Mouse (Mus musculus): ENCODE measurements around the gene Heyl. TPM values are rescaled to one million over a fixed set of nuclear protein-coding genes. Genes with fewer than 3 reads are reported as not detected.

The Heyl gene
- polyA plus RNA-seq (2012; rRNA removed) = 2.0 and 3.3 TPM in 2 replicates

GRCm38 (mm10) chr4:123233492-123234084 lies at the start of gene Heyl:
TSS of gene Heyl (plus strand) at chr4:123233556.
- no peak for DNase-seq (ENCODE audit: low spot score)

- no peak for DNase-seq (ENCODE audit: low spot score)
These were observed 48.5 kb upstream of the Heyl start for GRCm38 (mm10) chr4:123184816-123185215.

- no peak for DNase-seq (ENCODE audit: low spot score)
These were observed 41.0 kb upstream of the Heyl start for GRCm38 (mm10) chr4:123192336-123192735.

- no peak for DNase-seq (ENCODE audit: low spot score)
These were observed 39.6 kb upstream of the Heyl start for GRCm38 (mm10) chr4:123193791-123194190.

- DNase-seq (ENCODE audit: low spot score) = no peak
These were observed 36.7 kb upstream of the Heyl start for GRCm38 (mm10) chr4:123196695-123197094.

GRCm38 (mm10) chr4:123200771-123201185 lies 32.6 kb upstream of the Heyl start:
- DNase-seq (ENCODE audit: low spot score) = peak; percentile 54

DNA sequence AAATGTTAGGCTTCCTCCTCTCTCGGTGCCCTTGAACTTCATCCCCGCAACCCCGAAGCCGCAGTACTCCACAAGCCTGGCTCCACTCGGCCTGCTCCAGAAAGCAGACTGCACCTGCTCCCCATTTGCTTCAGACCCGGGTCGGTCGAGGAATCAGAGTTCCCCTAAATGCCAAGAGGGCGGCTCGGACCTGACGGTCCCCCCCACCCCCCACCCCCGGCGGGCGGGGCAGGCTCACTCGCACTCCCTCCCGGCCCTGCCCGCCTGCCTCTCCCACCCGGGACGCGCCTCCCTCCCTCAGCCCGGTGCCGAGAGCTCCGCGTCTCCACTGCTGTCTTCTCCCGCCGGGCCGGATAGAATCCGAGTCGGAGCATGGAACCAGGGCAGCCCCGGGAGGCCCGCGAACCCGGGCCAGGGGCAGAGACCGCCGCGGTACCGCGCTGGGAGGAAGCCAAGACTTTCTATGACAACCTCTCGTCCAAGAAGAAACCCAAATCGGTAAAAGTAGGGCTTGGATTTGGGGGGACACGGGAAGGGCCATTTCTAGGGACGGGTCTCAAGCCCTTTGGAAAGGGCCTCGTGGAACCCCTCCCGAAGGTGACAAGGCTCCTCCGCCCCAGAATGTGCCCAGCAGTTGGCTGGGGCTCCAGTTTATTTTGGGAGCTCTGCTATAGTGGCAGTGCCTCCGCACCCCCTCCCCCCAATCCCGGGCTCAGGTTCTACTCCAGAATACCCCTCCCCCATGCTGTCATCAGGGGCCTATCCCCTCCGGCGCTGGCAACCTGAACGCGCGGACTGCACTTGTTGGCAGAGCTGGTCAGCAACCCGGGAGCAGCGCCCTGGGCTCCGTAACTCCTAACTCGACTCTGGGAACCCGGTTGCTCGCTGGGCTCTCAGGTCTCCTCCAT lies 31.9 kb upstream of the Heyl start, which contains the start of gene Nt5c1a:
Nt5c1a (plus strand) TSS at position 319 of the 908 bp plus-strand sequence.
- DNase-seq (ENCODE audit: low spot score) = peak; percentile 34

DNA sequence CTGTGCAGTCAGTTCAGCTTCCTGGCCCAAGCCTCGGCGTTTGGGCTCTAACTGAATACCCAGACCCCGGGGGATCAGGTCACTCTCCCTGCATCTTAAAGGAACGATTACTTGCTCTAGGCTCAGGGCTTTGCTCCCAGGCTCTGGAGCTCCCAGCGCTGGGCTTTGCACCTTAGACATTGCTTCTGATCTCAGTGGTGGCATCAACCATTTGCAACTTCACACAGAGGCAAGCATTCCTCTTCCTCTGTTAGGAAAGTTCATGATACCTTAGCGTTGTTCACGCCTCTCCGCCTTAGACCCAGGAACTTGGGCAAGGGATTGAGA lies 31.3 kb upstream of the Heyl start:
- DNase-seq (ENCODE audit: low spot score) = no peak

DNA sequence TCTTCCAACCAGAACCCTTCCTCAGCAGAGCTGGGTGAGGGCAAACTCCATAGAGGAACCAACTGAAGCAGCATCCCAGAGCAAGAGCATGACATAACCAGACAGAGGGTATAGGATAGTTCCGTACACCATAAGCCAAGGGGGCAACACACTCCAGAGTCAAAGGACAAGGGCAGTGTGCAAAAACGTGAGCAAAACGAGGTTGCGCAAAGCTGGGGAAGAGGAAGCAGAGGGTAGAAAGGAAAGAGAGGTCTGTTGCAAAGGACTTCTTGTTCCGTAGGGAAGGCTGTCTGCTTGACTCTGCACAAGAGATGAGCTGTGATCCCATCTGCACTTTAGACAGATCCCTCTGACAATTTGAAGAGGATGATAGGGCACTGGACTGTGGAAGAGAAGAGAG lies 26.0 kb upstream of the Heyl start:
- no peak for DNase-seq (ENCODE audit: low spot score)

- no peak for DNase-seq (ENCODE audit: low spot score)
These were observed 22.4 kb upstream of the Heyl start for GRCm38 (mm10) chr4:123210996-123211395.

DNA sequence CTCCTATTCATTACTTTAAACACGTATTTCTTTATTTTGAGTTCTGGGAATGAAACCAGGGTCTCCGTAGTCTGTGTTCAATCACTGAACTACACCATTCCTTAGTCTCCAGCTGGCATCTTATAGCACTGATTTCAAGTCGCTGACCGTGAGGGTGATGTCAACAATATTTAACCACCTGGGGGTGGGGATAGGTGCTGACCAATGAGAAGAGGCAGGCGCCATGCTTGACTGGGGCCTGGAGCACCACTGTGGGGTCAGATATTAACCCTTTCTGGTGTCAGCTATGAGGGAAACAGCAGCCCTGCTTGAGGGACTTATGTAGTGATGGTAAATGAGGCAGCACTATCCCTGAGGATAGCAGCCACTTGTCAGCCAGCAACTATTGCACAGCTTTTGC lies 21.9 kb upstream of the Heyl start:
- DNase-seq (ENCODE audit: low spot score) = no peak

DNA sequence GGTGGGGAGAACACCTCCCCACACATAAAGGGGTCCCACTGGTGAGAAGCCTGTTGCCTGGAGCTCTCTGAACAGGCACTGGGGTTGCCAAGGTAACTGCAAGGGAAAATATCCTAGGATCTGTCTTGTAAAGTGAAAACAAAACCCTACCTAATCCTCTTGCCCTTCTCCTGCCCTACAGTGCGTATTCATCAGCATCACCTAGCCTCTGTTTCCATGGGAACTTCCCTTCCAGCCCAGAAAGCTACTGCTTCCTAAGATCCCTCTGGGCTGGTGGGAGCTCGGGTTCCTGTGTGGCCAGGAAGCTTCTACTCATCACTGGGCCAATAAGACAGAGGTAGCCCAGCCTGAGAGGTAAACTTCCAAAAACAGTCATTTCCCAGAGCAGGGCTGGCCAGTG lies 21.0 kb upstream of the Heyl start:
- DNase-seq (ENCODE audit: low spot score) = no peak

- no peak for DNase-seq (ENCODE audit: low spot score)
These were observed 19.4 kb upstream of the Heyl start for GRCm38 (mm10) chr4:123213975-123214374.

- no peak for DNase-seq (ENCODE audit: low spot score)
These were observed 18.0 kb upstream of the Heyl start for GRCm38 (mm10) chr4:123215367-123215766.

DNA sequence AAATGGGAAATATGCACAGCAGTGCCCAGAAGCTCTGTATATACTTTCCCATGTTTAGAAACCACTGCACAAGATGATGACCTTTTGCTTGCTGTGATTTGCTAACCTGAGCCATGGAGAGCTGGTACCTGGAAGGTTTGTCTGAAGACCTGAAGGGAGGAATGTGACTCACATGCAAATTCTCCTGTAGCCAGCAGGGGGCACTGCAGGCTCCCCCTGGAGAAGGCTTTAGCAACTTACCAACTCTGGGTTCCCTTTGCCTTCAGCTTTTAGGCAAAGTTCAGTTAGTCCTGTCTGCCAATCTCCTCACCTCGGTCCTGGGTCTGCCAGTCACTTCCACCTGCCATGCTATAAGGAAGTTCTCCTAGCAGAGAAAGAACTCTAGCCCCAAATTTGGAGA lies 16.6 kb upstream of the Heyl start:
- no peak for DNase-seq (ENCODE audit: low spot score)

GRCm38 (mm10) chr4:123219720-123220357 lies 13.5 kb upstream of the Heyl start:
- peak; percentile 59 for DNase-seq (ENCODE audit: low spot score)

DNA sequence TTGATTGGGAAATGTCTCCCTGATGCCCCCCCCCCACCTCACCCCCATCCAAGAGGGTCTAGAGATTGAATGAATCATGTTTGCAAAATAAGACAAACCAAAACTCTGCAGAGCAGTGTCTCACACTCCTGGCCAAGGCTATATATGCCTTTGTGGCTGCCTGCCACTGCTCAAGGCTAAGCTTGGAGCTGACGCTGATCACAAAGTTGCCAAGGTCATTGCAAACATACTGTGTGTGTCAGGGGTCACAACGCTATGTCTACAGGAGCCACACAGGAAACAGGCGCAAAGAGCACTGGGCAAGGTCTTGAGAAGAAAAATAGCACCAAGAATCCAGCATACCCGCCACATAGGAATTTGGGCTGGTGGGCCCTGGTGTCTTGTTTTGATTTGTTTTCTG lies 12.7 kb upstream of the Heyl start:
- DNase-seq (ENCODE audit: low spot score) = no peak

- no peak for DNase-seq (ENCODE audit: low spot score)
These were observed 10.0 kb upstream of the Heyl start for GRCm38 (mm10) chr4:123223309-123223708.

DNA sequence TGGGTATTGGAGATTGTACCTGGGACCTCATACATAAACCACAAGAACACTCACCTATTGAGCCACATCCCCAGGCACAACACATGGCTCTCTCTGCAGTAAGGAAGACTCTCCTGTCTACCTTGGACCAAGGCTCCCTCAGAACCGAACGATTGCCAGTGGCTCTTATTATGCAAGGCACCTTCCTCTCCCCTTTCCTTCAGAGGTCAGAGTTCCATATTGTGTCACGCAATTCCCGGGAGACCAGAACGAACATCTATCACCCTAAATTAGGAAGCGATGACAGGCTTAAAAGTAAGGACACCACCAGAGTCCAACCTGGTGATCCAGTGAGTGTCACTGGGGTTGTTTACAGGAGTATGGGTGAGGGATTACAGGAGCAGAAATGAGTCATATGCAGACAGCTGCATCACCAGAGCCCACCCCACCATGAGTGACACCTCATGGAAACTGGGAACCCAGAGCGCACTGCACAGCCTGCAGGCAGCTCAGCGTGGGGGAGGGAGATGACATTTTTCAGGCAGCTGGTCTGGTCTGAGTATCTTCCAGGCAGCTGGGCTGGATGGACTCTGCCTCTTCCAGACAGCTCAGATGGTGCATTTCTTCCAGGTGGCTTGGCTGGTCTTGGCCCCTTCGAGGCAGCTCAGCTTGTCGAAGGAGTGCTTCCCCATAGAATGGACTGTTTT lies 7.5 kb upstream of the Heyl start:
- DNase-seq (ENCODE audit: low spot score) = no peak

- no peak for DNase-seq (ENCODE audit: low spot score)
These were observed 5.6 kb upstream of the Heyl start for GRCm38 (mm10) chr4:123227707-123228106.

DNA sequence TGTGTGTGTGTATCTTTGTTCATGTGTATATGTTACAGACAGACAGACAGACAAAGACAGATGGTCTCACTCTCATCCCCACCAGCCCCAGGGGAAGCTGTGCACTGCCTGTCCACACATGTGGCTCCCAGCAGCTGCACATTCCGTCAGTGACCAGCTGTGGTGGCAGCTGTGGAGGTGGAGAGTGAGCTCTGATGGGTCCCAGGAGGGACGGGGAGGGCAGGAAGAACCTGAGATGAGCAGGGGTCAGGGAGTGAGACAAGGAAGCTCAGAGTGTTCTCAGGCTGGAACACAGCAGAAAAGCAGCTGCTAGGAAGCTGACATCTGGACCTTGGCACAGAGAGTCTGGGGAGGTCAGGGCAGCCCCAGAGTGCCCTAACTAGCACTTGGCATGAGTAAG lies 5.1 kb upstream of the Heyl start:
- no peak for DNase-seq (ENCODE audit: low spot score)

DNA sequence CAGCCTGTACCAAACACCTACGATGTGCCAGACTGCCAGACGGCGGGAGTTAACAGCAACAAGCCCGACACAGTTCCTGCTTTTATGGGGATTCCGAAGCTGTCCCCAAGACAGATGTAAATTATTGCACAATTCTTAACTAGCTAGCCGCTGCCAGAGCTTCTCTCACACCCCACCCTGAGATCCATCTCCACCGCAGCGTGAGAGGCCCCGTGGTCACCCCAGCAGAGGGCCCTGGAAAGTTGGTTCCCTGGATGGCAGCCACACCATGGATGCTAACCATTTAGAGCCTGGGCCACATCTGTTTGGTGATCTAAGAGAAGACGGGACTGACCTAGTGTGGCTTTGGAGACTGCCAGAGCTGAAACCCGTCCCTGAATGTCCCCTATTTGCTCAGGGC lies 4.2 kb upstream of the Heyl start:
- DNase-seq (ENCODE audit: low spot score) = no peak
